Mouse (Mus musculus) olfactory bulb, adult 2 months (tissue): ENCODE measurements around the gene Ip6k3.

Source experiments
- CTCF ChIP-seq: fragments of 200-500 bp; IDR thresholded peaks from 2 replicates; pipeline ENCODE4 v1.5.1; 2012; ENCODE audit warnings: low read depth, mild to moderate bottlenecking, low read length, moderate library complexity; ENCODE audit not compliant: insufficient read depth
- POLR2A ChIP-seq: fragments of 200-500 bp; IDR thresholded peaks from 2 replicates; pipeline ENCODE4 v1.6.1; 2012; ENCODE audit warnings: mild to moderate bottlenecking, low read depth, low read length, moderate library complexity; ENCODE audit not compliant: insufficient read depth

GRCm38 (mm10) chr17:27199864-27200263 is 32.3 kb upstream of the Ip6k3 start:
- TF ChIP-seq POLR2A, result no peak
- TF ChIP-seq CTCF, result no peak
